26 mouse cellular contexts compared by ENCODE assay signal in genomic region chrX:36843346-36843990, GRCm38 (mm10). TPM values are rescaled to one million over a fixed set of nuclear protein-coding genes. Genes with fewer than 3 reads are reported as not detected.
DNase-seq lines count a peak whose midpoint lies in the region; ATAC-seq and TF ChIP-seq lines count a peak whose summit lies in the region.
"Had no signal": no experiment of that assay in that cellular context is flagged by ENCODE, and none has a peak within 500 bp of the region (broad histone marks: within the 10 kb centered on the region; RNA-seq: fewer than 3 reads in every experiment).

No protein-coding gene starts in this region.

- no peak for ATAC-seq in forebrain, postnatal 0 days
- ATAC-seq: forebrain, embryonic 13.5 days; hindbrain, postnatal 0 days; intestine, embryonic 16.5 days; midbrain, embryonic 16.5 days had no signal

- H3K27ac ChIP-seq in macrophage, result peak overlapping the region; percentile 24
- no peak overlapping the region for H3K27ac ChIP-seq in forebrain, postnatal 0 days (ENCODE audit: low read depth, low read length)
- H3K27ac ChIP-seq: forebrain, embryonic 13.5 days; hindbrain, postnatal 0 days; limb, embryonic 13.5 days; liver, embryonic 13.5 days; midbrain, embryonic 10.5 days; stomach, embryonic 15.5 days had no signal

- no peaks in the 10 kb centered on the region for H3K79me2 ChIP-seq in macrophage (ENCODE audit: inconsistent target)

- no peaks in the 10 kb centered on the region for H3K36me3 ChIP-seq in macrophage (ENCODE audit: inconsistent target)
- no peaks in the 10 kb centered on the region for H3K36me3 ChIP-seq in forebrain, postnatal 0 days (ENCODE audit: insufficient read depth)
- H3K36me3 ChIP-seq: heart, embryonic 12.5 days; limb, embryonic 13.5 days; liver, embryonic 13.5 days; stomach, embryonic 15.5 days had no signal

- no peaks in the 10 kb centered on the region for H3K27me3 ChIP-seq in forebrain, postnatal 0 days (ENCODE audit: insufficient read depth, low read length)
- H3K27me3 ChIP-seq: forebrain, embryonic 13.5 days; heart, embryonic 12.5 days; limb, embryonic 13.5 days; liver, embryonic 13.5 days; stomach, embryonic 15.5 days had no signal

- no peak overlapping the region for H3K9ac ChIP-seq in forebrain, postnatal 0 days
- H3K9ac ChIP-seq: forebrain, embryonic 13.5 days; heart, embryonic 12.5 days; limb, embryonic 13.5 days; liver, embryonic 13.5 days; lung, embryonic 14.5 days; stomach, embryonic 15.5 days had no signal

- H3K9me3 ChIP-seq in forebrain, postnatal 0 days (ENCODE audit: low read length), result no peaks in the 10 kb centered on the region
- H3K9me3 ChIP-seq: forebrain, embryonic 13.5 days; heart, embryonic 12.5 days; limb, embryonic 13.5 days; liver, embryonic 13.5 days; midbrain, embryonic 10.5 days; stomach, embryonic 15.5 days had no signal

- TF ChIP-seq CTCF in forebrain, postnatal 0 days (IDR thresholded peaks at IDR 0.05; ENCODE audit: low read depth), result no peak

- DNase-seq in adrenal gland, postnatal 14 days, result peak; percentile 66
- DNase-seq in adrenal gland, adult 8-10 months, result no peak
- peak; percentile 57 for DNase-seq in 416B (ENCODE audit: low read depth)
- DNase-seq in adrenal gland, postnatal 36 days, result peak; percentile 41 to 48
- DNase-seq in spleen, postnatal 14 days (ENCODE audit: low spot score in 2 of 2), result no peak
- no peak for DNase-seq in forebrain, postnatal 0 days
- DNase-seq: cerebellum, adult 11-12 months; cerebellum, postnatal 36 days; gastrocnemius, postnatal 10 days; heart, adult 18-20 months; heart, postnatal 10 days; kidney, adult 9 months; kidney, postnatal 14 days; layer of hippocampus, postnatal 36 days; liver, embryonic 13.5 days; lung, embryonic 14.5 days had no signal

- 35% methylated on average over 4 of the region's 4 CpGs for WGBS in macrophage (ENCODE audit: missing documents)
- 65% methylated on average over 4 of the region's 4 CpGs for WGBS in forebrain, postnatal 0 days

- H3K4me1 ChIP-seq in forebrain, postnatal 0 days (ENCODE audit: insufficient read depth), result no peaks in the 10 kb centered on the region
- H3K4me1 ChIP-seq: forebrain, embryonic 13.5 days; heart, embryonic 12.5 days; limb, embryonic 13.5 days; liver, embryonic 13.5 days; midbrain, embryonic 10.5 days; stomach, embryonic 15.5 days had no signal

- no peak overlapping the region for H3K4me2 ChIP-seq in forebrain, postnatal 0 days (ENCODE audit: low read depth)
- H3K4me2 ChIP-seq: forebrain, embryonic 13.5 days; heart, embryonic 12.5 days; limb, embryonic 13.5 days; liver, embryonic 13.5 days; lung, embryonic 14.5 days; stomach, embryonic 15.5 days had no signal

- H3K4me3 ChIP-seq in macrophage (ENCODE audit: inconsistent target), result no peak overlapping the region
- no peak overlapping the region for H3K4me3 ChIP-seq in forebrain, postnatal 0 days (ENCODE audit: low read depth, low read length)
- H3K4me3 ChIP-seq: forebrain, embryonic 13.5 days; heart, embryonic 12.5 days; limb, embryonic 13.5 days; liver, embryonic 13.5 days; midbrain, embryonic 10.5 days; myocyte; stomach, embryonic 15.5 days had no signal

RNA-seq across cellular contexts. Expression of gene Ube2a, which starts 30.2 kb away (rescaled TPM):
- 62.5 and 64.4 TPM in 2 replicates for total RNA-seq in adrenal gland, postnatal 14 days (2021)
- total RNA-seq in adrenal gland, adult 8-10 months (2022), result 10 to 100 TPM; 51.4 to 63.9 (median 55.7) TPM
- total RNA-seq in adrenal gland, postnatal 36 days (2021), result 10 to 100 TPM; 63.2 to 66.3 TPM
- 100 to 1,000 TPM in 2 of 26 experiments, 10 to 100 TPM in 24; 30.9 to 165 (median 55.4) TPM for total RNA-seq in macrophage (2018; cell fraction: chromatin; rRNA removed)
- total RNA-seq in macrophage (2018; cell fraction: cytosol; rRNA removed), result 10 to 100 TPM; 61.7 to 90.5 (median 68.0) TPM
- 100 to 1,000 TPM in 4 of 26 experiments, 10 to 100 TPM in 22; 30.9 to 131 (median 47.9) TPM for total RNA-seq in macrophage (2018; cell fraction: nucleus; rRNA removed)
- polyA plus RNA-seq in macrophage (2018), result 77.2 to 111 TPM (median 82.7 TPM) in 3 replicates
- 24.4 and 31.4 TPM in 2 replicates for total RNA-seq in forebrain, postnatal 0 days (2014; rRNA removed)
- polyA plus RNA-seq in forebrain, postnatal 0 days (2015; fragmentation: Nextera tagmentation; extraction: Ambion mirVana), result 125 and 145 TPM in 2 replicates

RNA-seq across cellular contexts. Expression of gene C330007P06Rik, which starts 30.4 kb away (rescaled TPM):
- 47.0 and 51.0 TPM in 2 replicates for total RNA-seq in adrenal gland, postnatal 14 days (2021)
- total RNA-seq in adrenal gland, adult 8-10 months (2022), result 10 to 100 TPM; 49.0 to 54.6 (median 52.2) TPM
- total RNA-seq in adrenal gland, postnatal 36 days (2021), result 10 to 100 TPM; 50.3 to 51.5 TPM
- total RNA-seq in macrophage (2018; cell fraction: chromatin; rRNA removed), result 100 to 1,000 TPM in 10 of 26 experiments, 10 to 100 TPM in 16; 54.5 to 217 (median 95.5) TPM
- total RNA-seq in macrophage (2018; cell fraction: cytosol; rRNA removed), result 10 to 100 TPM; 35.4 to 56.5 (median 47.6) TPM
- 100 to 1,000 TPM in 6 of 26 experiments, 10 to 100 TPM in 20; 55.9 to 172 (median 80.5) TPM for total RNA-seq in macrophage (2018; cell fraction: nucleus; rRNA removed)
- polyA plus RNA-seq in macrophage (2018), result 42.8 to 43.3 TPM (median 43.2 TPM) in 3 replicates
- total RNA-seq in forebrain, postnatal 0 days (2014; rRNA removed), result 30.6 and 36.1 TPM in 2 replicates
- polyA plus RNA-seq in forebrain, postnatal 0 days (2015; fragmentation: Nextera tagmentation; extraction: Ambion mirVana), result 18.0 and 20.8 TPM in 2 replicates

RNA-seq across cellular contexts. Expression of gene Slc25a5, which starts 48.0 kb away (rescaled TPM):
- total RNA-seq in adrenal gland, postnatal 14 days (2021), result 588 and 637 TPM in 2 replicates
- total RNA-seq in adrenal gland, adult 8-10 months (2022), result 100 to 1,000 TPM; 317 to 419 (median 366) TPM
- total RNA-seq in adrenal gland, postnatal 36 days (2021), result 100 to 1,000 TPM; 483 to 490 TPM
- total RNA-seq in macrophage (2018; cell fraction: chromatin; rRNA removed), result 100 to 1,000 TPM in 10 of 26 experiments, 10 to 100 TPM in 16; 24.3 to 157 (median 76.6) TPM
- 100 to 1,000 TPM; 348 to 610 (median 464) TPM for total RNA-seq in macrophage (2018; cell fraction: cytosol; rRNA removed)
- total RNA-seq in macrophage (2018; cell fraction: nucleus; rRNA removed), result 100 to 1,000 TPM in 19 of 26 experiments, 10 to 100 TPM in 7; 63.0 to 283 (median 148) TPM
- 248 to 697 TPM (median 593 TPM) in 3 replicates for polyA plus RNA-seq in macrophage (2018)
- 333 and 351 TPM in 2 replicates for total RNA-seq in forebrain, postnatal 0 days (2014; rRNA removed)
- 466 and 495 TPM in 2 replicates for polyA plus RNA-seq in forebrain, postnatal 0 days (2015; fragmentation: Nextera tagmentation; extraction: Ambion mirVana)

RNA-seq across cellular contexts. Expression of gene Nkrf, which starts 59.2 kb away (rescaled TPM):
- total RNA-seq in adrenal gland, postnatal 14 days (2021), result 10.2 and 10.7 TPM in 2 replicates
- 10 to 100 TPM in 3 of 4 experiments, 1 to 10 TPM in 1; 9.4 to 13.3 (median 12.3) TPM for total RNA-seq in adrenal gland, adult 8-10 months (2022)
- 10 to 100 TPM; 10.6 to 14.6 TPM for total RNA-seq in adrenal gland, postnatal 36 days (2021)
- 1 to 10 TPM in 24 of 26 experiments, under 1 TPM in 2; 0.44 to 4.6 (median 2.1) TPM for total RNA-seq in macrophage (2018; cell fraction: chromatin; rRNA removed)
- total RNA-seq in macrophage (2018; cell fraction: cytosol; rRNA removed), result 1 to 10 TPM; 1.7 to 4.4 (median 2.8) TPM
- 1 to 10 TPM; 1.3 to 7.2 (median 2.7) TPM for total RNA-seq in macrophage (2018; cell fraction: nucleus; rRNA removed)
- polyA plus RNA-seq in macrophage (2018), result 2.7 to 6.4 TPM (median 4.6 TPM) in 3 replicates
- total RNA-seq in forebrain, postnatal 0 days (2014; rRNA removed), result 22.7 and 24.7 TPM in 2 replicates
- 8.7 and 10.5 TPM in 2 replicates for polyA plus RNA-seq in forebrain, postnatal 0 days (2015; fragmentation: Nextera tagmentation; extraction: Ambion mirVana)

Comparison
In these comparisons a context has a peak if more than half of its experiments do, and no peak if none do; other contexts are left out.
1. DNase-seq: peak in adrenal gland, postnatal 14 days (single experiment), 416B (single experiment) and adrenal gland, postnatal 36 days (2 of 2); none in adrenal gland, adult 8-10 months (single experiment), spleen, postnatal 14 days (0 of 2) and forebrain, postnatal 0 days (single experiment).